Comparison of ENCODE assay signal across 9 mouse cellular contexts in genomic region chr17:27555075-27555511, GRCm38 (mm10). TPM values are rescaled to one million over a fixed set of nuclear protein-coding genes. Genes with fewer than 3 reads are reported as not detected.
A peak's percentile ranks its signal among the peaks of the same experiment; 100 is the strongest.
DNase-seq lines count a peak whose midpoint lies in the region; ATAC-seq and TF ChIP-seq lines count a peak whose summit lies in the region.
"Had no signal": no experiment of that assay in that cellular context is flagged by ENCODE, and none has a peak within 500 bp of the region (broad histone marks: within the 10 kb centered on the region; RNA-seq: fewer than 3 reads in every experiment).

No protein-coding gene starts in this region.

- H3K9ac ChIP-seq in hindbrain, embryonic 11.5 days (ENCODE audit: low read depth, low read length) = peak overlapping the region; percentile 93
- peak overlapping the region; percentile 91 for H3K9ac ChIP-seq in liver, embryonic 13.5 days

- peak; percentile 58 for DNase-seq in adrenal gland, postnatal 10 days
- DNase-seq in adrenal gland, adult 8-10 months = no peak
- DNase-seq in brain, embryonic 14.5 days (ENCODE audit: low read depth) = peak; percentile 65
- DNase-seq in hindbrain, embryonic 11.5 days (ENCODE audit: low spot score) = peak; percentile 88
- peak; percentile 72 for DNase-seq in liver, embryonic 13.5 days
- DNase-seq in thymus, postnatal 0 days (ENCODE audit: low spot score) = peak; percentile 80
- DNase-seq in cerebellum, postnatal 14 days = no peak

- peak overlapping the region; percentile 97 for H3K27ac ChIP-seq in hindbrain, embryonic 11.5 days (ENCODE audit: low read depth, low read length)
- peak overlapping the region; percentile 95 for H3K27ac ChIP-seq in liver, embryonic 13.5 days

- H3K4me3 ChIP-seq in hindbrain, embryonic 11.5 days (ENCODE audit: low read depth, low read length) = peak overlapping the region; percentile 85
- peak overlapping the region; percentile 80 for H3K4me3 ChIP-seq in liver, embryonic 13.5 days (replicated peaks)

- TF ChIP-seq POLR2A in brain, embryonic 14.5 days (IDR thresholded peaks at IDR 0.05; ENCODE audit: borderline replicate concordance, extremely low read depth, insufficient read depth, insufficient read length, poor library complexity, severe bottlenecking) = no peak

- TF ChIP-seq CTCF in brain, embryonic 14.5 days (IDR thresholded peaks at IDR 0.05; ENCODE audit: borderline replicate concordance, extremely low read depth, insufficient read depth, insufficient read length) = no peak

- WGBS in hindbrain, embryonic 11.5 days = 1% methylated on average over 33 of the region's 39 CpGs
- WGBS in liver, embryonic 13.5 days (ENCODE audit: insufficient replicate concordance) = under 1% methylated on average over 39 of the region's 39 CpGs

- H3K9me3 ChIP-seq in hindbrain, embryonic 11.5 days (ENCODE audit: control insufficient read depth, low read length) = no peaks in the 10 kb centered on the region
- H3K9me3 ChIP-seq in liver, embryonic 13.5 days (replicated peaks) = no peaks in the 10 kb centered on the region

- peak overlapping the region; percentile 92 for H3K4me2 ChIP-seq in hindbrain, embryonic 11.5 days (replicated peaks; ENCODE audit: low read depth, low read length)
- peak overlapping the region; percentile 97 for H3K4me2 ChIP-seq in liver, embryonic 13.5 days

- peaks cover 17% of the 10 kb centered on the region for H3K4me1 ChIP-seq in hindbrain, embryonic 11.5 days (replicated peaks; ENCODE audit: control insufficient read depth, insufficient read depth, low read length)
- peaks cover 78% of the 10 kb centered on the region for H3K4me1 ChIP-seq in liver, embryonic 13.5 days (replicated peaks)

- no peaks in the 10 kb centered on the region for H3K27me3 ChIP-seq in hindbrain, embryonic 11.5 days (ENCODE audit: control insufficient read depth, insufficient read depth, low read length)
- H3K27me3 ChIP-seq in liver, embryonic 13.5 days = no peaks in the 10 kb centered on the region

- peak; percentile 34 for ATAC-seq in hindbrain, embryonic 11.5 days (ENCODE audit: low FRiP score)
- ATAC-seq in liver, embryonic 13.5 days (ENCODE audit: low read depth) = peak; percentile 52
- peak; percentile 40 for ATAC-seq in monocyte, adult 5-6 weeks (replicated peaks; ENCODE audit: insufficient number of reproducible peaks, low FRiP score, low TSS enrichment, poor library complexity, severe bottlenecking)

- H3K36me3 ChIP-seq in hindbrain, embryonic 11.5 days (ENCODE audit: control insufficient read depth, insufficient read depth, low read length) = no peaks in the 10 kb centered on the region
- H3K36me3 ChIP-seq in liver, embryonic 13.5 days = peaks cover 10% of the 10 kb centered on the region

RNA-seq across cellular contexts. Expression of gene Hmga1, which starts 1.2 kb away (rescaled TPM):
- total RNA-seq in adrenal gland, postnatal 10 days (2021) = 10 to 100 TPM; 27.0 to 29.5 TPM
- total RNA-seq in adrenal gland, adult 8-10 months (2022) = 10 to 100 TPM; 14.7 to 23.4 (median 20.9) TPM
- polyA plus RNA-seq in brain, embryonic 14.5 days (2012; rRNA removed) = 120 and 130 TPM in 2 replicates
- polyA plus RNA-seq in hindbrain, embryonic 11.5 days (2014; fragmentation: Nextera tagmentation; extraction: Ambion mirVana) = 305 and 319 TPM in 2 replicates
- polyA plus RNA-seq in liver, embryonic 13.5 days (2015; fragmentation: Nextera tagmentation; extraction: Ambion mirVana) = 226 and 262 TPM in 2 replicates
- 41.0 to 54.9 TPM (median 45.7 TPM) in 3 replicates for total RNA-seq in monocyte, adult 5-6 weeks (2017)
- polyA plus RNA-seq in thymus, postnatal 0 days (2015; fragmentation: Nextera tagmentation; extraction: Ambion mirVana) = 356 and 471 TPM in 2 replicates

RNA-seq across cellular contexts. Expression of gene AI413582, which starts 10.5 kb away (rescaled TPM):
- 10 to 100 TPM; 10.8 to 15.5 TPM for total RNA-seq in adrenal gland, postnatal 10 days (2021)
- total RNA-seq in adrenal gland, adult 8-10 months (2022) = 10 to 100 TPM; 22.9 to 29.4 (median 23.4) TPM
- polyA plus RNA-seq in brain, embryonic 14.5 days (2012; rRNA removed) = 35.8 and 53.5 TPM in 2 replicates
- 17.1 and 19.0 TPM in 2 replicates for polyA plus RNA-seq in hindbrain, embryonic 11.5 days (2014; fragmentation: Nextera tagmentation; extraction: Ambion mirVana)
- 13.1 and 13.7 TPM in 2 replicates for polyA plus RNA-seq in liver, embryonic 13.5 days (2015; fragmentation: Nextera tagmentation; extraction: Ambion mirVana)
- total RNA-seq in monocyte, adult 5-6 weeks (2017) = 34.3 to 57.5 TPM (median 37.8 TPM) in 3 replicates
- 109 and 111 TPM in 2 replicates for polyA plus RNA-seq in thymus, postnatal 0 days (2015; fragmentation: Nextera tagmentation; extraction: Ambion mirVana)

RNA-seq across cellular contexts. Expression of gene Grm4, which starts 33.9 kb away (rescaled TPM):
- 1 to 10 TPM; 1.9 to 3.5 TPM for total RNA-seq in adrenal gland, postnatal 10 days (2021)
- 1 to 10 TPM; 2.6 to 3.9 (median 3.2) TPM for total RNA-seq in adrenal gland, adult 8-10 months (2022)
- polyA plus RNA-seq in brain, embryonic 14.5 days (2012; rRNA removed) = 16.3 and 28.0 TPM in 2 replicates
- 2.5 and 3.6 TPM in 2 replicates for polyA plus RNA-seq in hindbrain, embryonic 11.5 days (2014; fragmentation: Nextera tagmentation; extraction: Ambion mirVana)
- not detected in 2 replicates for polyA plus RNA-seq in liver, embryonic 13.5 days (2015; fragmentation: Nextera tagmentation; extraction: Ambion mirVana)
- total RNA-seq in monocyte, adult 5-6 weeks (2017) = 0.29 TPM in 1 of 3 replicates, not detected in the others
- polyA plus RNA-seq in thymus, postnatal 0 days (2015; fragmentation: Nextera tagmentation; extraction: Ambion mirVana) = 0.69 and 0.78 TPM in 2 replicates
- total RNA-seq: neutrophil, adult 5-6 weeks had no signal

Comparison
In these comparisons a context has a peak if more than half of its experiments do, and no peak if none do; other contexts are left out.
1. DNase-seq: peak in adrenal gland, postnatal 10 days (single experiment), brain, embryonic 14.5 days (single experiment), hindbrain, embryonic 11.5 days (single experiment), liver, embryonic 13.5 days (single experiment) and thymus, postnatal 0 days (single experiment); none in adrenal gland, adult 8-10 months (single experiment) and cerebellum, postnatal 14 days (0 of 2).
2. Peak in every context shown above with its lines, with median percentiles within 50 percentile points of each other: ATAC-seq.